ENCODE assay signal across 17 mouse cellular contexts in the genomic region with DNA sequence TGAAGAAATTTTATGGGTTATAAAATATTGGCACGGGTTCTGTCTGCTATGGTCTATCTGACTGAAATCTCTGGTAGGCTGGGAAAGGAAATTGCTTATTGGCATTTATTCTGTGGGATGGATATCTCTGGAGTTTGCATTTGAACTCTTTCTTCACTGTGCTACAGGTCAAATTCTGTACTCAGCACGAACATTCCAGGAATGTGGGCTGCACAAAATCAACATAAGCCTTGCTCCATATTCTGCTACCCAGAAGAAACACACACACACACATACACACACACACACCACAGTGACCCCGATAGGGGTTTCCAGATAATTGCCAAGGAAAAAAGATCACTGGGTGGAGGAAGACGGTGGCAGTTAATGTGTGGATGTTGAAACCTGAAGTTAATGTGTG. TPM values are rescaled to one million over a fixed set of nuclear protein-coding genes. Genes with fewer than 3 reads are reported as not detected.
DNase-seq lines count a peak whose midpoint lies in the region; ATAC-seq lines count a peak whose summit lies in the region.
"Had no signal": no experiment of that assay in that cellular context is flagged by ENCODE, and none has a peak within 500 bp of the region (broad histone marks: within the 10 kb centered on the region; RNA-seq: fewer than 3 reads in every experiment).

No protein-coding gene starts in this region.

- peak; percentile 20 for DNase-seq in embryonic facial prominence, embryonic 14.5 days (ENCODE audit: low spot score)
- no peak for DNase-seq in embryonic facial prominence, embryonic 10.5 days (ENCODE audit: low spot score)
- peak; percentile 86 for DNase-seq in midbrain, embryonic 11.5 days (ENCODE audit: low spot score, missing footprints)
- DNase-seq in right cerebral cortex, postnatal 36 days (ENCODE audit: low spot score in 2 of 2), result no peak
- DNase-seq in urinary bladder, postnatal 10 days (ENCODE audit: low spot score), result no peak
- DNase-seq in limb, embryonic 10.5 days (ENCODE audit: low spot score), result no peak
- DNase-seq: cerebellum, postnatal 25 days; gastrocnemius, adult 2 months; heart, adult 11 months; lung, adult 2 months; right cerebral cortex, postnatal 25 days had no signal

- WGBS in embryonic facial prominence, embryonic 14.5 days, result 36% methylated on average over 4 of the region's 4 CpGs
- 59% methylated on average over 4 of the region's 4 CpGs for WGBS in embryonic facial prominence, embryonic 10.5 days
- 37% methylated on average over 4 of the region's 4 CpGs for WGBS in midbrain, embryonic 11.5 days
- 39% methylated on average over 4 of the region's 4 CpGs for WGBS in midbrain, embryonic 15.5 days
- WGBS in kidney, embryonic 15.5 days, result 45% methylated on average over 4 of the region's 4 CpGs
- 74% methylated on average over 4 of the region's 4 CpGs for WGBS in limb, embryonic 10.5 days

- no peaks in the 10 kb centered on the region for H3K4me1 ChIP-seq in embryonic facial prominence, embryonic 14.5 days (ENCODE audit: control insufficient read depth, insufficient read depth, low read length)
- peaks cover 9% of the 10 kb centered on the region for H3K4me1 ChIP-seq in embryonic facial prominence, embryonic 10.5 days
- peaks cover 6% of the 10 kb centered on the region for H3K4me1 ChIP-seq in midbrain, embryonic 11.5 days (ENCODE audit: control insufficient read depth, insufficient read depth, low read length)
- 0 out of 2 replicates have a peak, but pooled peaks cover 5% of the 10 kb centered on the region for H3K4me1 ChIP-seq in midbrain, embryonic 15.5 days
- peaks cover 5% of the 10 kb centered on the region; the same call in 1 of the 2 replicates for H3K4me1 ChIP-seq in kidney, embryonic 15.5 days
- no peaks in the 10 kb centered on the region for H3K4me1 ChIP-seq in limb, embryonic 10.5 days
- H3K4me1 ChIP-seq: embryonic facial prominence, embryonic 15.5 days; forebrain, embryonic 15.5 days had no signal

- no peak overlapping the region for H3K27ac ChIP-seq in embryonic facial prominence, embryonic 14.5 days (replicated peaks; ENCODE audit: low read depth, low read length)
- no peak overlapping the region for H3K27ac ChIP-seq in embryonic facial prominence, embryonic 10.5 days (replicated peaks)
- H3K27ac ChIP-seq in midbrain, embryonic 11.5 days (ENCODE audit: low read depth, low read length), result peak overlapping the region; percentile 30; the same call in 1 of the 2 replicates
- H3K27ac ChIP-seq in midbrain, embryonic 15.5 days, result no peak overlapping the region
- H3K27ac ChIP-seq in kidney, embryonic 15.5 days, result peak overlapping the region; percentile 73
- H3K27ac ChIP-seq in limb, embryonic 10.5 days, result no peak overlapping the region
- H3K27ac ChIP-seq: embryonic facial prominence, embryonic 15.5 days; forebrain, embryonic 15.5 days; gastrocnemius, adult 2 months; hindbrain, embryonic 14.5 days had no signal

- H3K9me3 ChIP-seq in embryonic facial prominence, embryonic 14.5 days (ENCODE audit: control insufficient read depth, low read length), result no peaks in the 10 kb centered on the region
- no peaks in the 10 kb centered on the region for H3K9me3 ChIP-seq in embryonic facial prominence, embryonic 10.5 days
- H3K9me3 ChIP-seq in midbrain, embryonic 11.5 days (ENCODE audit: control insufficient read depth, low read length), result no peaks in the 10 kb centered on the region; the same call in 1 of the 2 replicates
- no peaks in the 10 kb centered on the region for H3K9me3 ChIP-seq in midbrain, embryonic 15.5 days
- H3K9me3 ChIP-seq in kidney, embryonic 15.5 days (replicated peaks), result no peaks in the 10 kb centered on the region
- H3K9me3 ChIP-seq in limb, embryonic 10.5 days (replicated peaks), result no peaks in the 10 kb centered on the region
- H3K9me3 ChIP-seq: embryonic facial prominence, embryonic 15.5 days; forebrain, embryonic 15.5 days had no signal

- no peaks in the 10 kb centered on the region for H3K27me3 ChIP-seq in embryonic facial prominence, embryonic 14.5 days (replicated peaks; ENCODE audit: control insufficient read depth, insufficient read depth, low read length)
- no peaks in the 10 kb centered on the region for H3K27me3 ChIP-seq in embryonic facial prominence, embryonic 10.5 days (replicated peaks; ENCODE audit: low read depth, poor library complexity, severe bottlenecking)
- H3K27me3 ChIP-seq in midbrain, embryonic 11.5 days (ENCODE audit: control insufficient read depth, insufficient read depth, low read length), result no peaks in the 10 kb centered on the region
- no peaks in the 10 kb centered on the region for H3K27me3 ChIP-seq in midbrain, embryonic 15.5 days (replicated peaks)
- no peaks in the 10 kb centered on the region for H3K27me3 ChIP-seq in kidney, embryonic 15.5 days
- H3K27me3 ChIP-seq in limb, embryonic 10.5 days (ENCODE audit: low read depth, poor library complexity, severe bottlenecking), result no peaks in the 10 kb centered on the region
- H3K27me3 ChIP-seq: embryonic facial prominence, embryonic 15.5 days; forebrain, embryonic 15.5 days had no signal

- no peak for ATAC-seq in embryonic facial prominence, embryonic 14.5 days (ENCODE audit: low read depth)
- no peak for ATAC-seq in midbrain, embryonic 11.5 days (ENCODE audit: low FRiP score)
- no peak for ATAC-seq in midbrain, embryonic 15.5 days (replicated peaks)
- ATAC-seq in kidney, embryonic 15.5 days (replicated peaks; ENCODE audit: low FRiP score), result peak; percentile 82
- ATAC-seq: activated CD4-positive, CD25-positive, alpha-beta regulatory T cell, adult 4 months had no signal

- H3K4me3 ChIP-seq in embryonic facial prominence, embryonic 14.5 days (ENCODE audit: low read depth, low read length), result no peak overlapping the region
- H3K4me3 ChIP-seq in embryonic facial prominence, embryonic 10.5 days, result no peak overlapping the region
- H3K4me3 ChIP-seq in midbrain, embryonic 11.5 days (ENCODE audit: low read depth, low read length), result no peak overlapping the region
- no peak overlapping the region for H3K4me3 ChIP-seq in midbrain, embryonic 15.5 days
- H3K4me3 ChIP-seq in kidney, embryonic 15.5 days (replicated peaks), result no peak overlapping the region
- H3K4me3 ChIP-seq in limb, embryonic 10.5 days, result no peak overlapping the region
- H3K4me3 ChIP-seq: embryonic facial prominence, embryonic 15.5 days; forebrain, embryonic 15.5 days; gastrocnemius, adult 2 months had no signal

- H3K9ac ChIP-seq in embryonic facial prominence, embryonic 14.5 days (ENCODE audit: low read depth, low read length), result no peak overlapping the region
- no peak overlapping the region for H3K9ac ChIP-seq in midbrain, embryonic 11.5 days (ENCODE audit: low read length)
- H3K9ac ChIP-seq in midbrain, embryonic 15.5 days, result no peak overlapping the region
- H3K9ac ChIP-seq in kidney, embryonic 15.5 days, result no peak overlapping the region
- H3K9ac ChIP-seq: embryonic facial prominence, embryonic 15.5 days; forebrain, embryonic 15.5 days; hindbrain, embryonic 14.5 days had no signal

- no peaks in the 10 kb centered on the region for H3K36me3 ChIP-seq in embryonic facial prominence, embryonic 14.5 days (ENCODE audit: control insufficient read depth, insufficient read depth, low read length)
- H3K36me3 ChIP-seq in embryonic facial prominence, embryonic 10.5 days (replicated peaks), result no peaks in the 10 kb centered on the region
- no peaks in the 10 kb centered on the region for H3K36me3 ChIP-seq in midbrain, embryonic 11.5 days (ENCODE audit: control insufficient read depth, insufficient read depth, low read length)
- no peaks in the 10 kb centered on the region for H3K36me3 ChIP-seq in midbrain, embryonic 15.5 days (replicated peaks)
- H3K36me3 ChIP-seq in kidney, embryonic 15.5 days, result no peaks in the 10 kb centered on the region
- H3K36me3 ChIP-seq in limb, embryonic 10.5 days, result no peaks in the 10 kb centered on the region
- H3K36me3 ChIP-seq: embryonic facial prominence, embryonic 15.5 days; forebrain, embryonic 15.5 days had no signal

- H3K4me2 ChIP-seq in embryonic facial prominence, embryonic 14.5 days (ENCODE audit: low read depth, low read length), result no peak overlapping the region
- H3K4me2 ChIP-seq in midbrain, embryonic 11.5 days, result no peak overlapping the region
- no peak overlapping the region for H3K4me2 ChIP-seq in midbrain, embryonic 15.5 days
- no peak overlapping the region for H3K4me2 ChIP-seq in kidney, embryonic 15.5 days
- H3K4me2 ChIP-seq: embryonic facial prominence, embryonic 15.5 days; forebrain, embryonic 15.5 days; hindbrain, embryonic 14.5 days had no signal

RNA-seq across cellular contexts. Expression of a gene that starts 37.4 kb away (rescaled TPM):
- 25.1 and 27.5 TPM in 2 replicates for polyA plus RNA-seq in embryonic facial prominence, embryonic 14.5 days (2014; fragmentation: Nextera tagmentation; extraction: Ambion mirVana)
- 18.4 and 22.2 TPM in 2 replicates for polyA plus RNA-seq in embryonic facial prominence, embryonic 10.5 days (2016; fragmentation: Nextera tagmentation; extraction: Ambion mirVana)
- 35.4 TPM in 2 replicates for polyA plus RNA-seq in midbrain, embryonic 11.5 days (2014; fragmentation: Nextera tagmentation; extraction: Ambion mirVana)
- polyA plus RNA-seq in midbrain, embryonic 15.5 days (2015; fragmentation: Nextera tagmentation; extraction: Ambion mirVana), result 11.7 and 12.6 TPM in 2 replicates
- 52.2 and 54.6 TPM in 2 replicates for polyA plus RNA-seq in kidney, embryonic 15.5 days (2015; fragmentation: Nextera tagmentation; extraction: Ambion mirVana)
- 7.6 and 14.7 TPM in 2 replicates for polyA plus RNA-seq in limb, embryonic 10.5 days (2016; fragmentation: Nextera tagmentation; extraction: Ambion mirVana)

Comparison
In these comparisons a context has a peak if more than half of its experiments do, and no peak if none do; other contexts are left out.
1. DNase-seq: peak in embryonic facial prominence, embryonic 14.5 days (single experiment) and midbrain, embryonic 11.5 days (single experiment); none in embryonic facial prominence, embryonic 10.5 days (single experiment), right cerebral cortex, postnatal 36 days (0 of 2), urinary bladder, postnatal 10 days (single experiment) and limb, embryonic 10.5 days (single experiment).
2. H3K27ac ChIP-seq: peak in midbrain, embryonic 11.5 days (single experiment) and kidney, embryonic 15.5 days (single experiment); none in embryonic facial prominence, embryonic 14.5 days (single experiment), embryonic facial prominence, embryonic 10.5 days (single experiment), midbrain, embryonic 15.5 days (single experiment) and limb, embryonic 10.5 days (single experiment).